Mouse (Mus musculus) embryo, embryonic 11.5 days (tissue): Measurements from ENCODE around the gene Nab1.

ENCODE experiments used
- DNase-seq: peaks from one replicate; pipeline ENCODE4 v3.0.0-alpha.2; 2012; ENCODE audit warnings: low read depth, low spot score

Nab1 gene

DNA sequence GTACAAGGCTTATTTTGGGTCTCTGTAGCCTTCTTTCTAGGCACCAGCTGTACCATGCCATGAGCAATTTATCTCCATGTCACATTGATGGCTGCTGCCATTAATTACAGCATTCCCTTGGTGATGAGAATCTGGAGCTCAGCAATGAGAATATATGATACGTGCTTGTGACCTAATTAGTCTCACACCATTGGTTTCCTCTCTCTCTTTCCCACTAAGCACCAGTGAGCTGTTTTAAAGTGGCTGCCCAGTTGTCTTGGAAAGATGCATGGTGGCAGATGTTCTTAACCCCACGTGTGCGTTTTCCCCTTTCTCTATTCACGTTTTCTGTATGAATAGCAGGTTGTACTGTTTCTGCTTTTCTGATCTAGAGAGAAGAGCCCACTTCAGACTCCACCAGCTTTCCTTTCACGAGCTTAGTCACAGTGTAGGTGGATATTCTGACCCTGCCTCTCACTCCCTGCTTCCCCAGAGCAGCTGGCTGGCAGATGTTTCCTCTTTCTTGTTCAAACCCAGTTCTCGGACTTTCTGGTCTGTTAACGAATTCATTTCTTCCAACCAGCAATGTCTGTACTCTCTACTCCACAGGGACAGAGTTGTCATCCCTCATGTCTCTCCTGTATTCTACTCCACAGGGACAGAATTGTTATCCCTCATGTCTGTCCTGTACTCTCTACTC is 29.5 kb downstream of the Nab1 start:
- DNase-seq, result peak; percentile 17

DNA sequence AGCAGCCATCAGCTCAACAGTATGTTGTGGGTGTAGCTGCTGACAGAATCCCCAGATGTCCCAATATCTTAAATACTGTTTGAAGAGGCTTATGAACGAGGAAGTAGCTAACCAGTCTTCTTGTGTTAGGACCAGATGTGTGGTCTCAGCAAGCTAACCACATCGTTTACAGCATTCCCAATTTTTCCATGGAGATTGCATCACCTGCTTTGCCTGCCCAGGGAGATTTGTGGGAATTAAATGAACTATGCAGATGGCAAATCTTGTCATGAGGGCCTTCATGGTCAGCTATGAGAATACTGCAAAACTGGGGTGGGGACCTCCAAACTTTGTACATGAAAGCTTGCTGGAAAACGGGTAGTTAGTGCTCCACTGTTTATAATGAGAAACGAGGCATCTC is 30.2 kb downstream of the Nab1 start:
- DNase-seq, result no peak

DNA sequence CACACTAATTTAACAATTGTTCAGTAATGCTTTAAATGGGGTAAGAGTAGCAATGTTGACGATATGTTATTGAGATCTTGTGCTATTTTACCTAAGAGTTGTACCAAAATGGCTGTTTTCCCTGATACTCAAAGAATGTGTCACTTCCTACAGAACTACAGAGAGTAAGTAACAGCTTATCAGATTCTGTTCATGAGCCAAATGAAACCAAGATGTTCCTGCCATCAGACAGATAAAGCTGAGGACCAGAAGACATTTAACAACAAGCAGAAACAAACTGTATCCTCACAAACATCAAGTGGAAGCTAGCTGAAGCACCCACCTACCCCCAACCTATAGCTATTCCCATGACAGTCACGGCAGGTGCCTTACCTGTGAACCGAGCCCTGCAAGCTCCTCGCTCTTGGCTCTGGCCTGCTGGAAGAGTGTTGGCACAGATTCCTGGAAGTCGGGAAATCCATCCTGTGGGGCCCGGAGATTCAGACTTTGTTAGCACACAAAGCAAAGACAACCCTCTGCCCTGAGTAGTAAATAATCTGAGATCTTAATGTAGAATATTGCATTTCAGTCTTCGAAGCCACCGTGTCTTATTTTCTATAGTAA is 33.9 kb downstream of the Nab1 start:
- no peak for DNase-seq

DNA sequence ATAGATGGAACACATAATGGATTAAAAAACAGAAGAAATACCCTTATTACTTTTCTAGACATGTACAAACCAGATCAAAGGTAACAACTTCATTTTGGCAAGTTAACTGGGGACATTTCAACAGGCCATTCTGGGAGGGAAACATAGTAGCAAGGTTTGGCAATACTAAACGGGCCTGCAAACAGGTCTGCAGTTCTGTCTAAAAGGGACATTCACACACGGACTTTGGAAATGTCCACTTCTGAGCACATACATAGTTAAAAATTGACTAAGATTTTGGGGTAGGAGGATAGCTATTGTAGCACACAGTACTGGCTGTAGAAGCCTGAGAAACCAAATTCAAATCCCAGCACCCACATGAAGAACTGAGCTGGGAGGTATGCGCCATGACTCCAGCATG is 34.6 kb downstream of the Nab1 start:
- no peak for DNase-seq

DNA sequence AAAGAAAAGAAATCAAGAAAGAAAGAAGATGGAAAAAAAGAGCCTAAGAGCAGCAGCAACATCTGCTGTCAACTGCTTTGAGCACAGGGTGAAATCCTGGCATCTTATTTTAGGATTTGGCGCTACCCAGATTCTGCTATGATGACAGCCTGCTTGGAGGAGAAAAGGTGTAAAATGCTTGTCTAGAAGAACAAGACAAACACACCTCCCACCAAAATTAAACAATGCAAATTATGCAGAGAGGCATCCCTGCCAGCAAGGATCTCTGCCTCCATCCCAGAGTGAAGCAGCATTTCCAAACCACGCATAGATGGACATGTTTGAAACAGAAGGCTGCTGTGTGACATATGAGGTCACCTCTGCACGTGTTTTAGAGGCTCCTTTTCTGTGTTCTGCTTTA is 35.2 kb downstream of the Nab1 start:
- no peak for DNase-seq

DNA sequence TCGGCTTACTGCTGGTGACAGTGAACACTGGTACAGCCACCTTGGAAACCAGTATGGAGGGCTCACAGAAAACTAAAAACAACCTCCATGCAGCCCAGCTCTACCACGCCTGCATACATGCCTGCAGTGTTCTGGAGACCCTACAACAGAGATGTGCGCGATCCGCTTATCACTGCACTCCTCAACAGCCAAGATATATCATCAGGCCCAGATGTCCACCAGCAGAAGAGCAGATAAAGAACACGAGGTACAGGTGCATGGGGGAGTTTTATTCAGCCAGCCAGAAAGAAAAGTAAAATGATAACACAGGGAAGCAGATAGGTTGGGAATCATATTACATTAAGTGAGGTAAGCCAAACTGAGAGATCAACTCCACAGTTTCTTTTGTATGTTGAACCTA is 37.2 kb downstream of the Nab1 start:
- no peak for DNase-seq

DNA sequence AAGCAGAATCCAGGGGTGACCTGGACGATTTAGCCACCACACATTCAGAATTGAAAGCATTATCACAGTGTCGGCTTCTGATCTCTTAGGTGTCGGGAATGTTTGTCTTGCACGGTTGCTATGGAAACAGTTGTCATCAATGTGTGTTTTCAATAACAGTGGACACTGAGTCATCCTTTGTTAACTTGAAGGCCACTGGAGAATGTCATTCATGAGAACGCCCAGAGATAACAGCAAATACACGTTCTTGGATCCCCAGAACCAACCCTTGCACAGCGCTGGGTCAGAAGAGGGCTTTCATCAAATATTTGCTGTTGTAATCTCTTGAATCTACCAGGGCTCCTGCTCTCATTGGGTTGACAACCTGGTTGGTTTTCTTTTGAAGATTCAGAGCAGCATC is 43.9 kb downstream of the Nab1 start:
- DNase-seq, result no peak

DNA sequence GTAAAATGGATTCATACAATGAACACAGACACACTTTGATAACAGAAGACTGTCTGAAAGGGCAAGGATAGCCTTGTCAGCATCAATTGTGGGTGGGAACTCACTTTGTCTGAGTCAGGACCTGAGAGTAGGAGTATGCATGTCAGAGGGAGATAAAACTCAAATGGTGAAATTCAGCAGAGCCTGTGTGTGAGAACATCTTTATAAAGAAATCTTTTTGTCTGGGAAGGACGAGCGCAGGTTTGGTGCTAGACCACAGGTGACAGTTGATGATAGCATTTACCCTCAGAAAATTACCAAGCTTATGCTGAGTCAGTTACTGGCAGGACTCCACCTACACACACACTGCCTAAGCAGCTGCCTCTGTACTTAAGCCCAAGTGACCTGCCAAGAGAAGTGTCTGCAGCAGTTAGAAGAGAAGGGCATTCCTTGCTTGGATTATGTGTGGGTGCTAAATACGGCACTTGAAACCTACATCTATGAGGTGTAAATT is 45.9 kb downstream of the Nab1 start:
- no peak for DNase-seq

DNA sequence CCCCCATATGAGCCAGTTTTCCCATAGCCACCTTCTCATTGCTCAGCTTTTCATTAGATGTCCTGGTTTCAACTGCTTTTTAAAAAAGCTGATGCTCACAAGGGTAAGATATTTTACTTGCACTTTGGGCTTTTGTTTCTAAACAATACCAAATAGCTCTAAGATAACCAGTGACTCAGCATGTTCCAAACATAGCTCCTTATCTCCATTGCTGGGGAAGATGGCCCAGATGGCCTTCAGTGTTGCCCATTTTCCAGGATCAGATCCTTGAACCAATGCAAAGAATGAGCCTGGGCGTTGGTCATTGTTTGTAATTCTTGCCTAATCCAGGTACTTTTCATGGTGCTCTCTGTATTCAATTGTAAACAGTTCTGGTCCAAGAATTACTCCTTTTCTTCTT is 49.1 kb downstream of the Nab1 start:
- no peak for DNase-seq

DNA sequence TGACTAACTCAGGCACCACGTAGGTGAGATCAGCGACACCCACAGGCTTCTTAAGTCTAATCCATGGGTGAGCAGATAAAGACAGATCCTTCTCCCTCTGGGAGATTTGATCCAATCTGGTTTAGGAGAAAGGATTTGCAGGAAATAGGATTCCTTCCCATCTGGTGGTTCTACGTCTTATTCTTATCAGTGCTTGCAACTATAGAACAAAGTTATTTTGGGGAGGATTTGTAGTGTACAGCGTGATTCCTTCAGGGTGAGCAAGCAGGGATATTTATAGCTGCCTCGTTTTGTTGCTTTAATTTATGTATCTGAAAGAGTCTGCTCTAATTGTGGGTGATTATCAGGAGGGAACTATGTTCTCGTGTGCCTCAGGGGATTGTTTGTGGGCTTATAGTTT is 64.6 kb downstream of the Nab1 start:
- no peak for DNase-seq

DNA sequence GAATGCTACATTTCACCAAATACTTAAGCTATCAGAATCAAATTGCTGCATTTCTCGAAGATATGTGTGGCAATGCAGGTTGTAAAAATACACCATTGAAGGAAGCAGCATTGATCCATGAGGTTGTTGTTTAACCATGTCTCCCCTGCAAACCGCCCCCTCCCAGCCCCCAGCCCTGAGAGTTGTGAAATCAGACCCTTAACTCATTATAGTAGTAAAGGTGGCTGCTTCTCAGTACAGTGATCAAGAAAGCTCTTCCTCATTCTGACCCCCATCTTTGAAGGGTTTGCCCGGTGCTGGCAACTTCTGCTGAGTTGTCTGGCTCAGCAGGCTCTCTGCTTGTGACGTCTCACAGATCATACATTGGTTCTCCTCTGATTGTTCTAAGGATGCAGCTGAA is 66.4 kb downstream of the Nab1 start:
- no peak for DNase-seq

DNA sequence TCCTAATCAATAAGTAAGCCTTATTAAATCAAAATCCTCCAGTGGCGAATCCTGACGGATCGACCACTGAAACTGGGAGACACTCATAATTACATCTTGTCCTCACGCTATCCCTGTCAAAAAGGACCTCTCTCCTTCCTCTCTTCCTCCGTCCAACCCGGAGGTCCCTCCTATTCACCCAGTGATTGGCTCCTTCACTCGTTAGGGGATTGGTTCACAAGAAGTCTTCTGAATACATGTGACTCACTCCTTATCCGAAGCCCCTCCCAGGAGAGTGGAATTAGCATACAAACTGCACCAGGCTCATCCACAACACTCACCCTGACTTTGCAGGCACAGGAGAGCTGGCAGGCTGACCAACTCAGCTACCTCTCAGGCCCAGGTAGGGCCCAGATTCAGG is 68.7 kb downstream of the Nab1 start:
- DNase-seq, result no peak

DNA sequence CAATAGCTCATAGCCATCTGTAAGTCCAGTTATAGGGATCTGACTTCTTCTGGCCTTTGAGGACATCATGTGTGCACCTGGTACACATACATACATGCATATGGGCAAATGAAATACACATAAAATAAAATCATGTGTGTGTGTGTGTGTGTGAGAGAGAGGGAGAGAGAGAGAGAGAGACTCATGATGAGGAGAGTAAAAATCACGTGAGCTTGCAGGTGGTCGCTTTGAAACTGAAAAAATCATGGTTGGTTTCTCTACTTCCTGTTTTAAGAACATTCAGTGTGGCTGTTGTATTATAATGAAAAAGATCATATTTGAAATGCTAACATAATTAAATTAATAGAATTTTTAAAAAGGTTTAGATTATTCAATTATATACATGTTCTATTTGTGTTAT is 69.9 kb downstream of the Nab1 start:
- DNase-seq, result no peak

DNA sequence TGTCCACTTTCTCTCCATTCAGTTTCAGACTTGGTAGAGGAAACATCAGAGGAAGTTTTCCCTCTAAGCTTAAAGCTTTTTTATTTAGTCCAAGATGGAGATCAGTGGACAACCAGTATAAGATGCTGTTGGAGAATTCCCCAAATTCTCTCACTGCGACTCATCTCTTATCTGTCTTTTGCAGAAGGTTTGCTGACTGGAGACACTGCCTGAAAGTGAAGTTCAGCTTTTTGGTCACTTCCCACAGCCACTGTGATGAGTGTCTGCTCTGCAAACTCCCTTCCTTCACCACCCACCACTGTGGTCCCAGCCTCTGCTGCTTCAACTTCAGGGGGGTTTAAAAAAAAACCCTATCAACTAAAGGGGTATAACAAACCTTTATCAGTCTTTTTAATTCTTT is 70.4 kb downstream of the Nab1 start:
- no peak for DNase-seq

DNA sequence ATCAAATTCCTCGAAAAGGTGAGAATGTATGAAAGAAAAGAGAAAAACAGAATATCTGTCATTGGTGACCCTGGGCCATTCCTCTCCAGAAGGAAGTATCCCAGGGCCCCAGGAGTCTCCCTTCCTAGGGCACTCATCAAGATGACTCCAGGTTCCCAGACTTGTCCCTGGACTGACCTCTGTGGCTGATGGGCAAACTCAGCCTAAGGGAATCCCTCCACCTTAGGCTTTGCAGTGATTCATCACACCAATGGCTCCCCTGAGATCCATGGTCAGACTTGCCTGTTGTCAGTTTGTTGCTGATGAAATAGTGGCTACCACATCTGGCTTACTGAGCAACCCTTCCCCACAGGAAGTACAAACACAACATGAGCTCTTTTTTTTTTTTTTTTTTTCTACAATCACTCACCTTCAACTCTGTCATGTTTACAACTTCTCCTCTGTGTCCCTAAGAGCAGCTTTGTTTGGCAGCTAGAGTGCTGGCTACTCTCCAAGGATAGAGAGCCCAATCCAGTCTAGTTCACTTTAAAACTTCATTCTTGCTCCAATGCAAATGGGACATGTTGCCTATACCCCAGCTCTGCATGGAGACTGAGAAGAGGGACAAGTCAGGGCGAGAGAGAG is 72.5 kb downstream of the Nab1 start:
- peak; percentile 1 for DNase-seq

DNA sequence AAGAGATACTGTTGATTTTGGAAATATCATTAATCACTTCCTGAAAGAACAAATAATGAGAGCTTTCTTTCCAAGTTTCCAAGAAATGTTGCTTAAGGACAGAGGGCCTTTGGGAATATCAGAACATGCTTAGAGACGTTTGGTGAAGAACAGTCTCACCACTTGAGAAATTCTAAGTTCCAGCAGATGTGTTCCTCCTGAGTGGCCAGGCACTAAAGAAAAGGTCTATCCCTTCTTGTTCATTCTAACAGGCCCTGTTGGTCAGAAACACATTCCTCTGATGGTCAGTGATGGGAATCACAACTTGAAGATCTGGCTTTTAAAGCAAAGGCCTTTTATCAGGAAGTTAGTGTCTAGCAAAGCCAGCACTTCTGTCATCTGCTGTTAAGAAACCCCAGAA is 76.6 kb downstream of the Nab1 start:
- no peak for DNase-seq

DNA sequence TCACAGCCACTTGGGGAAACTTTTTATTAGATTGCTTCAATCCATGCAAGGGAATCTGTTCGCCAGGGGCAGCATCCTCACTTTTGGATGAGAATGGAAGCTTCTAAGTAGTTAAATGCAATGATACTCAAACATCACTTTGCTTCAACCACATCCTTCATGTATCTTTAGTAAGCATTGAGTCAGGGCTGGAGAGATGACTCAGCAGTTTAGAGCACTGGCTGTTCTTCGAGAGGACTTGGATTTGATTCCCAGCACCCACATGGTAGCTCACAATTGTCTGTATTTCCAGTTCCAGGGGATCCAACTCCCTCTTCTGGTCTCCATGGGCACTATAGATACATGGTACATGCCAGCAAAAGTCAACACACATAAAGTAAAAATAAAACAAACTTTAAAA is 77.4 kb downstream of the Nab1 start:
- no peak for DNase-seq

DNA sequence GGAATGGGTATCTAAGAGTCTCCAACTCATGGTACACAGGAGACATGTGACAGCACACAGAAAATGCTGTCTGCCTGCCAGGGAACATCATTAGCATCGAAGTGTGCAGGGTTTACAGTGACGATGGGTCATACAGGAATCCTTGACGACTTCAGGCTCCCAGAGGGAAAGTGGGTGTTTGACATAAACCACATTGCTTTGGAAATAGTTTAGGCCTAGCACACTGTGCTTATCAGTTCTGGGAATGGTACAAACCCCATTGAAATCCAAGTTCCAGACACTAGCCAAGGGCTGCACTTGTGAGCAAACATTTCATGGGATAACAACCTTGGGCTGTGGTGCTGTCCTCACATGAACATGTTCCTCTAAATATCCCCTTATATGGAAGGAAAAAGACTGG is 78.3 kb downstream of the Nab1 start:
- no peak for DNase-seq

DNA sequence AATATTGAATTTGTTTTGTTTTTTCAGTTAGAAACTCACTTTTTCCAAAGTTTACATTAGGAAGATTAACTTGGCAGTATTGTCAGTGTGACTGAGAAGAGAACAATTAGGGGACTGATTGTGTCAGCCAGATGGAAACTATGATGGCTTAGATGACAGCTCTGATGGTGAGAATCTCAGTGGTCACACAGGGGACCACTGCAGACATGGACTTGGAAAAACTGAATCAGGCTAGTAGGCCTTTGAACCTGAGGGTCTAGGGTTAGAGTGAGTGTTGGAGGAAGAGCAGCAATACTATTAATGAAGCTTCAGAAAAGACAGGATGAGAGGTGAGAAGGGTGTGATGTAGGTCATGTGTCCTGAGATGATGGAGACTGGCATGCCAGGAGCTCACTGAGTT is 78.9 kb downstream of the Nab1 start:
- no peak for DNase-seq

DNA sequence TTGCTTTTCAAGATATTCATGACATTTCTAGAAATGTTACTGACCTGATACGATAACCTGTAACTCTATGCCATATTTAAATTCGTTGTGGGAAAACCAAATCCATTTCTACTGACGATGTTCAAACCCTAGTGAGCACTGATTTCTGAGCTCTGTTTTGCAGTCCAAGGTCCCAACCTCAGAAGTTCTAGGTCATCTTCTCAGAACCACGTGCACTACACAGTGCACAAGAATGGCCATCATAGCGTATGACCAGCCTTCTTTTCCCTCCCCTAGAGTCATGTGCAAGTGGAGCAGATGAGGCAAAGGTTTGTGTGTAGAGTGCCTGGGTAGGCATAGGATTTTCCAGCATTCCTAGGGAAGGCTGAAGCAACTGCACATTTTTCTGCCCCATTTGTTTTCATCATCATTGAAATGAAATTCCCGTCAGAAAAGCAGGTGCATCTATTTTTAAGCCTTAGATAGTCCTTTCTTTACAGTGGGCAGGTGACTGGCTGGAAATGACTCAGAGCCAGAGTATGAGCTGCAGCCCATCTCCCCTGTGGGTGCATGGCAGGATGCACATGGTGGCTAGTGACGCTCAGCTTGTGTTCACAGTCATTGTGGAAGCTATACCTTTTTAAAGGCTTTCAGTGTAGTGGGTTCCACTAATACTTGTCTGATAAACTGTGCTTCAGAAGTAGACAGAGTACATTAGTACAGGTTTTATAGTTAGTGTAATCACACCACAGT is 81.2 kb downstream of the Nab1 start:
- no peak for DNase-seq
